Mouse (Mus musculus) testis, adult 2 months (tissue): ENCODE measurements around the gene Ccdc113. TPM values are rescaled to one million over a fixed set of nuclear protein-coding genes. Genes with fewer than 3 reads are reported as not detected.

Experiments
- H3K27ac ChIP-seq: fragments of 200-500 bp; 2 replicates; pipeline ENCODE4 v1.5.1; 2012; ENCODE audit warnings: low read depth, low read length; ENCODE audit not compliant: control insufficient read depth, insufficient read depth
- H3K27me3 ChIP-seq: fragments of 200-500 bp; 2 replicates; pipeline ENCODE4 v1.6.1; 2012; ENCODE audit warnings: mild to moderate bottlenecking, low read length, moderate library complexity; ENCODE audit not compliant: control insufficient read depth, insufficient read depth
- H3K36me3 ChIP-seq: fragments of 200-500 bp; 2 replicates; pipeline ENCODE4 v1.6.1; 2012; ENCODE audit warnings: mild to moderate bottlenecking, low read length; ENCODE audit not compliant: control insufficient read depth, insufficient read depth
- H3K4me1 ChIP-seq: fragments of 200-500 bp; 2 replicates; pipeline ENCODE4 v1.6.1; 2012; ENCODE audit warnings: low read length; ENCODE audit not compliant: control insufficient read depth, insufficient read depth
- H3K4me3 ChIP-seq: fragments of 200-500 bp; 2 replicates; pipeline ENCODE4 v1.5.1; 2012; ENCODE audit warnings: low read depth, mild to moderate bottlenecking, low read length, moderate library complexity, mixed read lengths; ENCODE audit not compliant: control insufficient read depth
- CTCF ChIP-seq: fragments of 200-500 bp; IDR thresholded peaks from 2 replicates; pipeline ENCODE4 v1.5.1; 2012; ENCODE audit warnings: low read depth, mild to moderate bottlenecking, inconsistent platforms, low read length, moderate library complexity; ENCODE audit not compliant: control insufficient read depth, insufficient read depth, insufficient replicate concordance
- POLR2A ChIP-seq: fragments of 200-500 bp; IDR thresholded peaks from 2 replicates; pipeline ENCODE4 v1.6.1; 2012; ENCODE audit warnings: low read depth, mild to moderate bottlenecking, inconsistent platforms, low read length, moderate library complexity; ENCODE audit not compliant: control insufficient read depth
- polyA plus RNA-seq: library from polyadenylated mRNA; depleted of rRNA; stranded (reverse); fragments of >200 nt; gene quantifications from 2 replicates; pipeline ENCODE4 v1.2.3, GENCODE M21; 2012; rRNA removed

Ccdc113 gene
- polyA plus RNA-seq, 1 experiment = 87.4 TPM

DNA sequence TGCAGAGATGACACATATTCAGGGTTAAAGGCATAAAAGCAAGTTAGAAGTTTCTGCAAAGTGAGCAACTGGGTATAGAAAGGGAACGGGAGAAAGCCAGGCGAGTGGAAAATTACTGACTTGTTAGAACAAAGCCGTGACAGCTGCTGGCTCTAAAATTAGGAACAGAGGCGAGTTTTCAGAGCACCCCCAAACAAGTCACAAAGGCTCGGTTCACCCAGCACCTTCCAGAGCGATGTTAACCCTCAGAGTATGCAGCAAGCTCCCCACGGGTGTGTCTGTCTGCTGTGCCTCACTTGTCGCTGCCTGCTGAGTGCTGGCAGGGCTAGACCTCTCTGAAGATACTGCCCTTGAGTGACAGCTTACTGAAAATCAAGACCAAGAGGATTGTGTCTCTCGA is 73.3 kb downstream of the Ccdc113 start:
- Histone ChIP-seq H3K36me3 (no peaks in the 10 kb centered on the region), H3K27me3 (no peaks in the 10 kb centered on the region)
- no peak for TF ChIP-seq POLR2A
- no peak for TF ChIP-seq CTCF

More for the DNA sequence above, 73.3 kb downstream of the Ccdc113 start:
- H3K4me1 ChIP-seq = no peaks in the 10 kb centered on the region; the same call in none of the 2 replicates
- no peak overlapping the region for H3K4me3 ChIP-seq
- H3K27ac ChIP-seq = no peak overlapping the region

Other genes starting within 250 kb of the Ccdc113 start
- gene Cngb1, start 227.5 kb upstream of the Ccdc113 start, polyA plus RNA-seq = 6.2 and 6.9 TPM in 2 replicates
- 290 and 313 TPM in 2 replicates for gene Tepp, start 223.5 kb upstream of the Ccdc113 start, polyA plus RNA-seq
- gene Zfp319, start 202.1 kb upstream of the Ccdc113 start, polyA plus RNA-seq = 3.9 and 4.0 TPM in 2 replicates
- gene Usb1, start 201.8 kb upstream of the Ccdc113 start, polyA plus RNA-seq = 33.1 and 34.0 TPM in 2 replicates
- 0.23 and 0.30 TPM in 2 replicates for gene Mmp15, start 181.8 kb upstream of the Ccdc113 start, polyA plus RNA-seq
- 103 and 106 TPM in 2 replicates for gene Cfap20, start 99.2 kb upstream of the Ccdc113 start, polyA plus RNA-seq
- 107 and 125 TPM in 2 replicates for gene Csnk2a2, start 44.0 kb upstream of the Ccdc113 start, polyA plus RNA-seq
- gene Prss54, start 42.3 kb downstream of the Ccdc113 start, polyA plus RNA-seq = 251 and 266 TPM in 2 replicates
- 1.3 and 1.5 TPM in 2 replicates for gene Gins3, start 99.4 kb downstream of the Ccdc113 start, polyA plus RNA-seq
- 23.7 and 26.2 TPM in 2 replicates for gene Ndrg4, start 142.9 kb downstream of the Ccdc113 start, polyA plus RNA-seq
- gene Setd6, start 181.8 kb downstream of the Ccdc113 start, polyA plus RNA-seq = 4.5 and 4.7 TPM in 2 replicates